Mouse (Mus musculus) forebrain, embryonic 15.5 days (tissue): ENCODE data around the gene Tiam1. TPM values are rescaled to one million over a fixed set of nuclear protein-coding genes. Genes with fewer than 3 reads are reported as not detected.
A peak's percentile ranks its signal among the peaks of the same experiment; 100 is the strongest.

Source experiments
- ATAC-seq: fragments of 200-750 bp; cut with Nextera tagmentation; replicated peaks from 2 replicates; pipeline ENCODE4 v1.8.0; 2017; ENCODE audit warnings: mild to moderate bottlenecking, moderate TSS enrichment, moderate library complexity
- H3K27ac ChIP-seq: fragments of 300-500 bp; sonication (generic); replicated peaks from 2 replicates; pipeline ENCODE4 v1.5.1; 2015; ENCODE audit warnings: mild to moderate bottlenecking, inconsistent platforms
- H3K27me3 ChIP-seq: fragments of 300-500 bp; sonication (generic); 2 replicates; pipeline ENCODE4 v1.6.1; 2015; ENCODE audit warnings: inconsistent platforms
- H3K36me3 ChIP-seq: fragments of 300-500 bp; sonication (generic); 2 replicates; pipeline ENCODE4 v1.6.1; 2015; ENCODE audit warnings: mild to moderate bottlenecking, inconsistent platforms
- H3K4me1 ChIP-seq: fragments of 300-500 bp; sonication (generic); 2 replicates; pipeline ENCODE4 v1.6.1; 2015; ENCODE audit warnings: inconsistent platforms
- H3K4me2 ChIP-seq: fragments of 300-500 bp; sonication (generic); replicated peaks from 2 replicates; pipeline ENCODE4 v1.6.1; 2015; ENCODE audit warnings: mild to moderate bottlenecking, inconsistent platforms
- H3K4me3 ChIP-seq: fragments of 300-500 bp; sonication (generic); 2 replicates; pipeline ENCODE4 v1.5.1; 2015; ENCODE audit warnings: mild to moderate bottlenecking, inconsistent platforms
- H3K9ac ChIP-seq: fragments of 300-500 bp; sonication (generic); replicated peaks from 2 replicates; pipeline ENCODE4 v1.6.1; 2015; ENCODE audit warnings: mild to moderate bottlenecking, inconsistent platforms
- H3K9me3 ChIP-seq: fragments of 300-500 bp; sonication (generic); 2 replicates; pipeline ENCODE4 v1.6.1; 2016; ENCODE audit warnings: inconsistent platforms
- WGBS: fragments of 180-500 bp; shearing (Covaris S2); methylation state at CpG from one replicate; pipeline ENCODE4 v1.1.7; 2015; ENCODE audit warnings: mixed read lengths; 5-methylcytosine and 5-hydroxymethylcytosine counted together
- polyA plus RNA-seq: library from polyadenylated mRNA; unstranded; fragments of >200 nt; fragmentation: Nextera tagmentation; extraction: Ambion mirVana; gene quantifications from 2 replicates; pipeline ENCODE4 v1.2.1, GENCODE M21; 2015

The Tiam1 gene
- polyA plus RNA-seq, 1 experiment from 2014 or later = 35.1 TPM

DNA sequence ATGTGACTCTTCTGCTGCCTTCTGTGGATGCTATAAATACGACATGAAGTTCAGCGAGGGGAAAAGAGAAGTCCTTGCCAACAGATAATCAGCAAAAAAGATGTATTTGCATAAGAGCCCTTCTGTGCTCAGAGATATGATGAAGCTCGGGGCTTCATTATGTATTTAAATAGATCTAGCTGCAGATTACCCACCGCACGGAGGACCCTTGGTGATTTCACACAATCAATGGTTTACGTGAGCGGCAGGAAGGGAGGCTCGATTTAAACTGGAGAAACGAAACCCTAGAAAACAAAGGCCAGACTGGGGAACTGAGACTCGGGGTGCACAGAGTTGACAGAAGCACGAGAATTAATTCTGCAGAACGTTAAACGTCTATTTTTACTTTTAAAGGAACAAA, 272.2 kb downstream of the Tiam1 start:
- H3K4me1 ChIP-seq = peaks cover 14% of the 10 kb centered on the region
- no peak overlapping the region for H3K4me2 ChIP-seq
- no peak for ATAC-seq
- peak overlapping the region; percentile 28; the same call in 1 of the 2 replicates for H3K27ac ChIP-seq
- H3K9ac ChIP-seq = no peak overlapping the region
- no peaks in the 10 kb centered on the region for H3K27me3 ChIP-seq
- 55% methylated on average over 13 of the region's 13 CpGs for WGBS
- H3K9me3 ChIP-seq = no peaks in the 10 kb centered on the region
- H3K36me3 ChIP-seq = peaks cover 5% of the 10 kb centered on the region; the same call in 1 of the 2 replicates
- H3K4me3 ChIP-seq = no peak overlapping the region

DNA sequence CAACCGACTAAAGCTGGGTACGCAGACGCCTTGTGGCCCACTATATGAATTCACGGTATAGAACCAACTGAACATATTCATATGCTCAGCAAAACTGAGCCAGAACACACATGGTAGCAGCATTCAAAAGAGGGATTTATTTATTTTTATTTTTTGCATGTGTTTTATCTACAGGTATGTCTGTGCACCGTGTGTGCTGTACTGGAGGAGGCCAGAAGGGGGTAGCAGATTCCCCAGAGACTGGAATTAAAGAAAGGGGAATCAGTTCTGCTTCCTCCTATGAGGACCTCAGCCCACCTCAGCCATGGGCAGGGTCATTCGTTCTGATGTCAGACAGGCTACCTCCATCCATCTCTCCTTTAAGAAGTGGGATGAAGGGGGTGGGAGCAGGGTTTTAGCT, 273.5 kb downstream of the Tiam1 start:
- no peaks in the 10 kb centered on the region for H3K36me3 ChIP-seq
- H3K9ac ChIP-seq = no peak overlapping the region
- peaks cover 14% of the 10 kb centered on the region for H3K4me1 ChIP-seq
- ATAC-seq = no peak
- no peak overlapping the region for H3K4me3 ChIP-seq
- H3K27ac ChIP-seq = no peak overlapping the region
- H3K9me3 ChIP-seq = no peaks in the 10 kb centered on the region
- 92% methylated on average over 6 of the region's 6 CpGs for WGBS
- no peak overlapping the region for H3K4me2 ChIP-seq
- no peaks in the 10 kb centered on the region for H3K27me3 ChIP-seq

DNA sequence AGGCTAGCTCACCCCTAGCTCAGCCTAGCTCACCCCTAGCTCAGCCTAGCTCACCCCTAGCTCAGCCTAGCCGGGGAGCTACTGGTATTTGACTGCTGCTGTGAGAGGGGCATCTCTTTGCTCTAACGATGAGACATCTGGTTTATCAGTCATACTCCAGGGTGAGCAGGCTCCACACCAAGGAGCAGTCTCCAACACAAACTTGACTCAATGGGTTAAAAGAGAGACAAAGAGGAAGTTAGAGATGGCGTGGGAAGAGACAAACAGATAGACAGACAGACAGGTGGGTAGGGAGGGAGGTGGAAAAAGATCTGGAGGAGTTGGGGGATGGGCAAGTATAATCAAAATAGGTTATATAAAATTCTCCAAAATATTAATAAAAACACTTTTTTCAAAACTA, 275.1 kb downstream of the Tiam1 start:
- H3K9me3 ChIP-seq = no peaks in the 10 kb centered on the region
- no peak overlapping the region for H3K4me2 ChIP-seq
- H3K27me3 ChIP-seq = no peaks in the 10 kb centered on the region
- H3K4me3 ChIP-seq = no peak overlapping the region
- H3K4me1 ChIP-seq = peaks cover 6% of the 10 kb centered on the region
- no peaks in the 10 kb centered on the region for H3K36me3 ChIP-seq
- no peak overlapping the region for H3K9ac ChIP-seq
- WGBS = 95% methylated on average over 3 of the region's 3 CpGs
- H3K27ac ChIP-seq = no peak overlapping the region
- no peak for ATAC-seq

DNA sequence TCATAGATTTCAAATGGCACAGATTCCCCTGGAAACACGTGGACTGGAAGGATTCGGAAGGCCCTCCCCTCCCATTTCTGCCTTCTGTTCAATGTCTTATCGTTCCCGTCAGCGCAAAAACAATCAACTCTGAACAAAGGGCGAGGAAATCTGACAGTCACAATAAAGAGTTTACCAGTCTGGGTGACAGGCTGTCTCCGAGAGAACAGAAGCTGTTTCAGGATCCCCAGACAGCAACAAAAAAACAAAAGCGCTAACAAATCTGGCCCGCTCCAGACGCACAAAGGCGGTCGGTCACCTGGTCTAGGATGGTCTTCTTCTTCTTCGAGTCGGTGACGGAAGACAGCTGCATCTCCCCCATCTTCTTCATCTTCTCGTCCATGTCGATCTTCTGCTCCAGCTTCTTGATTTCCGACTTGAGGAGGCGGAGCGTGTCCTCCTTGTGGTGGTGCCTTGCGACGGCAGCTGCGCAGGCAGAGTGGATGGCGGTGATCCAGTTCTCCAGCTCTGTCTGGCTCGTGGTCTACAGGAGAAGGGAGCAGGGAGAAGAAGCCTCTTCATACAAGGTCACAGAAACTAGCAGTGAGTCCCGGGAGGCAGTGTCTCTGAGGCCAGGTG, 276.2 kb downstream of the Tiam1 start:
- H3K27ac ChIP-seq = peak overlapping the region; percentile 26; the same call in 1 of the 2 replicates
- H3K4me3 ChIP-seq = no peak overlapping the region
- no peaks in the 10 kb centered on the region for H3K27me3 ChIP-seq
- H3K36me3 ChIP-seq = no peaks in the 10 kb centered on the region
- H3K9ac ChIP-seq = no peak overlapping the region
- no peak; the same call in 1 of the 2 replicates for ATAC-seq
- 71% methylated on average over 26 of the region's 26 CpGs for WGBS
- H3K4me1 ChIP-seq = peaks cover 6% of the 10 kb centered on the region
- H3K4me2 ChIP-seq = no peak overlapping the region
- no peaks in the 10 kb centered on the region for H3K9me3 ChIP-seq

DNA sequence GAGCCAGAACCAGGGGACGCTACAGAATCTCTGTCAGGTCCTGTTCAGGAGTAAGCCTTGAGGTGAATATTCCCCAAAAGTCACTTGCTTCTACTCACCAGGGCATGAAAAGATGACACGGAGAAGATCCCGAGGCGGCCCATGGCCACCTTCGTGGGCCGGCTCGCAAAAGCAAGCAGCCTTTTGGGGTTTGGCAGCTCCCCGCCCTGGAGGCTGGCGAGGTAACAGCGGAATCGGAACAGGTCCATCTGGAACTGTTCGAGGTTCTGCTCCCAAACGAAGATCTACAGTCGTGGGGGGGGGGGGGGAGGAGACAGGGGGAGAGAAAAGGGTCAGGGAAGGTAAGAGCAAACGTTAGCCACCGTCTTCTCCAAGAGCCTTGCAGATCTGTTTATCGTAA, 278.4 kb downstream of the Tiam1 start:
- H3K27me3 ChIP-seq = no peaks in the 10 kb centered on the region
- H3K9ac ChIP-seq = no peak overlapping the region
- H3K4me1 ChIP-seq = peaks cover 5% of the 10 kb centered on the region
- no peak overlapping the region for H3K4me3 ChIP-seq
- no peaks in the 10 kb centered on the region for H3K36me3 ChIP-seq
- H3K9me3 ChIP-seq = no peaks in the 10 kb centered on the region
- no peak for ATAC-seq
- WGBS = 92% methylated on average over 17 of the region's 17 CpGs
- no peak overlapping the region for H3K4me2 ChIP-seq
- no peak overlapping the region for H3K27ac ChIP-seq

DNA sequence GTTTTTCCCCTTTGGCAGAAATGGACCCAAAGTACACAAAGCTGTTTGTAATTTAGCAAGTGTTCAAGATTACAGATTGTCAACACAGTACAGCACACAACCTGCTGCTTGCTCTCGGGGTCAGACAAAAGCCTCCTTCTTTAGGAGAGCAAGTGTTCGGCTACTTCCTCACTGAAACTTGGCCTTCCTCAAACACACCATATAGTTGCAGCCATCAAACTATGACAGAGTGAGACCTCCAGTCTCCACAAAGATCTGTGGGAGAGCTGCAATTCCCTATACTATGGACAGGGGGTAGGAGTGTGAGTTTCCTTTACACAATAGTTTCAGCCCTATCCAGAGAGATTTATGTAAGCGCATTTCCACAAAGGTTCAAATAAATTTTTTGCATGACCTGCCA, 278.9 kb downstream of the Tiam1 start:
- Histone ChIP-seq H3K4me3 (no peak overlapping the region), H3K36me3 (no peaks in the 10 kb centered on the region), H3K9me3 (no peaks in the 10 kb centered on the region), H3K4me2 (no peak overlapping the region), H3K9ac (no peak overlapping the region), H3K27me3 (no peaks in the 10 kb centered on the region), H3K27ac (no peak overlapping the region), H3K4me1 (peaks cover 5% of the 10 kb centered on the region)
- WGBS = 64% methylated on average over 3 of the region's 3 CpGs
- no peak for ATAC-seq

DNA sequence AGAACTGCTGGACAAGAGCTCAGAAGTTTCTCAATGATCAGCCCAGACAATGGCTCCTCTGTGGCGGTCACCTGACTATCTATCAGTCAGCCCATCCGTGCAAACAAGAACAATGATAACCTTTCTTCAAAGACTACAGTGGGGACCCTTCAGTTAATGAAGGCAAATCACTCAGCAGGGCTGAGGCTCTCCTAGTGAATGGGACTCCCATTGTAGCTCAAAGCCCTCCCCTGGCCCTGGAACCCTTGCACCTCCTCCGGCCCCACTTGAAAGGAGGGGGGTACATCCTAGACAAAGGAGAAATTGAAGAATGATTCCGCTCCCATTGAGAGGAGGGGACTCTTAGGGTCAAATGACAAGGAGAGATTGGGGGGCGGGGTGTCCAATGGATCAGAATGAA, 280.3 kb downstream of the Tiam1 start:
- Histone ChIP-seq H3K4me1 (peaks cover 5% of the 10 kb centered on the region), H3K4me3 (no peak overlapping the region), H3K36me3 (no peaks in the 10 kb centered on the region), H3K27me3 (no peaks in the 10 kb centered on the region), H3K9ac (no peak overlapping the region), H3K4me2 (no peak overlapping the region), H3K9me3 (no peaks in the 10 kb centered on the region), H3K27ac (no peak overlapping the region)
- no peak for ATAC-seq
- 14% methylated on average over 5 of the region's 5 CpGs for WGBS

DNA sequence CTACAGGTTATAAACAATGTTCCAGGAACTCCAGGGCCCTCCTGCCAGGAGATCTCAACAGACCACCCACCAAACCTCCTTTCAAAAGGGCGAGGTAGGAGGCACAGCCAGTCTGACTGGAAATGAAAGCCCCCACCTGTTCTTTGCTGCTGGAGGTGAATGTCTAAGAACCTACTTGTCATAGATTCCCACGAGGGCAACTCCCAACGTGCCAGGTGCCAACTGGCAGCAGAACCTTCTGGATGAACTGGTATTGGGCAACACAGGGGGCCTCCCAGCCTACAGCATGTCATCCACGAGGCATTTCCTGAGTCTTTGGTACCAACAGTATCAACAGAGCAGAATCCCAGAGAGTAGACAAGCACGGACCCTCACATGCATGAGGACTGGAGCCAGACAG, 282.0 kb downstream of the Tiam1 start:
- H3K4me1 ChIP-seq = peaks cover 9% of the 10 kb centered on the region
- H3K27me3 ChIP-seq = no peaks in the 10 kb centered on the region
- no peak overlapping the region for H3K27ac ChIP-seq
- WGBS = 58% methylated on average over 5 of the region's 5 CpGs
- H3K4me3 ChIP-seq = no peak overlapping the region
- peaks cover under 1% of the 10 kb centered on the region; the same call in 1 of the 2 replicates for H3K36me3 ChIP-seq
- H3K9ac ChIP-seq = no peak overlapping the region
- no peak for ATAC-seq
- H3K9me3 ChIP-seq = no peaks in the 10 kb centered on the region
- no peak overlapping the region for H3K4me2 ChIP-seq

DNA sequence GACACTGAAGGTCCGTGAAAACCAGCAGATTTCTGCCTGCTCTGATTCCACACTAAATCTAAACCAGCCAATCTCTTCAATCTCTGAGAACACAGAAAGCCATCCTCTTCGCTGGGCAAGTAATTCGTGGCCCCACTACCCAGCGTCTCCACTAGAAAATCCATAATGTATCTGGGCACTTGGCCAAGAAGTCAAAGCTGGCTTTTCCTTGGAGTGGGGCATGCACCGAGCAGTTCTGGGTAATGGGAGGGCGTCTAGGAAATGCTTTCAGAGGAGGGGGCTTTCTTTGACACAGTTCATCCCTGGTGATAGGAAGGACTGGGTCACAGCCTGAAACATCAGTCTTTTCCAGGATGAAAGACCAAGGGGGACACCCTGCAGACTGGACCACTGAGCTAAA, 282.9 kb downstream of the Tiam1 start:
- no peak overlapping the region for H3K27ac ChIP-seq
- H3K4me1 ChIP-seq = peaks cover 9% of the 10 kb centered on the region
- ATAC-seq = peak; percentile 55; the same call in 1 of the 2 replicates
- peaks cover 2% of the 10 kb centered on the region; the same call in 1 of the 2 replicates for H3K36me3 ChIP-seq
- H3K4me2 ChIP-seq = no peak overlapping the region
- no peaks in the 10 kb centered on the region for H3K27me3 ChIP-seq
- no peak overlapping the region for H3K9ac ChIP-seq
- H3K9me3 ChIP-seq = no peaks in the 10 kb centered on the region
- H3K4me3 ChIP-seq = no peak overlapping the region
- 37% methylated on average over 6 of the region's 6 CpGs for WGBS

DNA sequence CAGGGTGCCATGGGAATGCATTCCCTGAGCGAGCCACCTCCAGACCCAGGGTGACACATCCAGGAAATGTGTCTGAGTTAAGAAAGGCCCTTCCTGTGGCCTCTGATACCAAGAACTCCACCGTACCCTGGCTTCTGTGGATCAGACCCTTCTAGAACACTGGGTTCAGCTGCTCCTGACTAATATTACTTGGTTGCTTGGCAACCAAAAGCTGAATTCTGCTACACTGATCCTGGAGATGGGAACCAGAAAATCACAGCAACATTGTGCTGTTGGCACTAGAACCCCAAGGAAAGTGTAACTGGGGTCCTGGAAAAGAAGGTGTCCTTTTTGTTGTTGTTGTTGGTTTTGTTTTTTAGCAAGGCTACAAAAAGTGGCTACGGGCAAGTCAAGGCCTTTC, 285.9 kb downstream of the Tiam1 start:
- no peak overlapping the region for H3K9ac ChIP-seq
- no peak for ATAC-seq
- H3K36me3 ChIP-seq = peaks cover 2% of the 10 kb centered on the region; the same call in 1 of the 2 replicates
- WGBS = 73% methylated on average over 3 of the region's 3 CpGs
- H3K27ac ChIP-seq = no peak overlapping the region
- H3K9me3 ChIP-seq = no peaks in the 10 kb centered on the region
- H3K4me1 ChIP-seq = peaks cover 9% of the 10 kb centered on the region
- H3K4me2 ChIP-seq = no peak overlapping the region
- H3K4me3 ChIP-seq = no peak overlapping the region
- H3K27me3 ChIP-seq = no peaks in the 10 kb centered on the region

DNA sequence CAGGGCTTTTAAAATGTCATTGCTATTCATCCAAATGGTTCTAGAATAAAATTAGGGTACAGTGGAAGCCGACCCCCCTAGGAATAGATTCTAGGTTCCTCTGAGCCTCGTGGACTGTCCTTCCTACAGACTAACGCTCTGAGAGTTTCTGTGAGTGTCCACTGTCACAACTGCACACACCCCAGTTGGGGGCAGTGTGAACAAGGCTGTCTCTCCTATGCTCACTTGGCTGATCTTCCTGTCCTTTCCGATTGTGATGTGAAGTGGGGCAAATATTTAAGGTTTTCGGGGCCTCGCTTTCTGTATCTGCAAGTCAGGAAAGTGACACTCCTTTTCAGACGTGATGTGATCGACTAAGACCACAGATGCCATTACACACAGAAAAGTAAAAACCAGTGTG, 288.8 kb downstream of the Tiam1 start:
- Histone ChIP-seq H3K36me3 (peaks cover 2% of the 10 kb centered on the region; the same call in 1 of the 2 replicates), H3K4me2 (no peak overlapping the region), H3K4me1 (peaks cover 7% of the 10 kb centered on the region; the same call in 1 of the 2 replicates), H3K9me3 (no peaks in the 10 kb centered on the region), H3K4me3 (no peak overlapping the region), H3K27ac (no peak overlapping the region), H3K9ac (no peak overlapping the region), H3K27me3 (no peaks in the 10 kb centered on the region)
- 86% methylated on average over 8 of the region's 8 CpGs for WGBS
- ATAC-seq = no peak

DNA sequence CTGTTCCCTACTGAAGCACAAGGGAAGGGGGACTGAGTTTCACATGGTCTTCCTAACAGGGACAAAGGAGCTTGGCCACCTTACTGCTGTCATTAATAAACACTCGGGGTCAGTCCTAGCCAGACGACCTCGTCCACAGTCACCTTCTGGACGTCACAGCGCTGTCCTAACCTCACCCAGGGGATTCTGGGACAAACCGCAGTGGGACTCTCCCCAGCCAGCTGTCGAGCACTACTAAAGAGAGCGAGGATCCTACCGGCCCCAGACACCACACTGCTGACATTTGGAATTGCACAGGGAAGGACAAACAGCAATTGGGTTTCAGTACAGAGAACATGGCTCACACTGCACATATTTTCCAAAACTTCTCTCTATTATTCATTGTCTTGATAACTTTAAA, 292.2 kb downstream of the Tiam1 start:
- Histone ChIP-seq H3K4me3 (no peak overlapping the region), H3K9ac (no peak overlapping the region), H3K27me3 (no peaks in the 10 kb centered on the region), H3K36me3 (peaks cover 12% of the 10 kb centered on the region; the same call in 1 of the 2 replicates), H3K4me1 (peaks cover 6% of the 10 kb centered on the region; the same call in 1 of the 2 replicates), H3K9me3 (no peaks in the 10 kb centered on the region), H3K4me2 (no peak overlapping the region), H3K27ac (no peak overlapping the region)
- ATAC-seq = 0 out of 2 replicates have a peak, but pooled peaks have one; percentile 46
- WGBS = 75% methylated on average over 9 of the region's 9 CpGs
